Mouse (Mus musculus) lung, adult 2 months (tissue): ENCODE measurements around the gene Egfl8.

Experiments
- CTCF ChIP-seq: fragments of 200-500 bp; IDR thresholded peaks from 2 replicates; pipeline ENCODE4 v1.5.1; 2011; ENCODE audit warnings: mild to moderate bottlenecking, low read length, control low read depth; ENCODE audit not compliant: insufficient read depth
- POLR2A ChIP-seq: fragments of 200-500 bp; IDR thresholded peaks from 2 replicates; pipeline ENCODE4 v1.6.1; 2011; ENCODE audit warnings: low read depth, mild to moderate bottlenecking, control low read depth, low read length, borderline replicate concordance; ENCODE audit errors: extremely low read depth

DNA sequence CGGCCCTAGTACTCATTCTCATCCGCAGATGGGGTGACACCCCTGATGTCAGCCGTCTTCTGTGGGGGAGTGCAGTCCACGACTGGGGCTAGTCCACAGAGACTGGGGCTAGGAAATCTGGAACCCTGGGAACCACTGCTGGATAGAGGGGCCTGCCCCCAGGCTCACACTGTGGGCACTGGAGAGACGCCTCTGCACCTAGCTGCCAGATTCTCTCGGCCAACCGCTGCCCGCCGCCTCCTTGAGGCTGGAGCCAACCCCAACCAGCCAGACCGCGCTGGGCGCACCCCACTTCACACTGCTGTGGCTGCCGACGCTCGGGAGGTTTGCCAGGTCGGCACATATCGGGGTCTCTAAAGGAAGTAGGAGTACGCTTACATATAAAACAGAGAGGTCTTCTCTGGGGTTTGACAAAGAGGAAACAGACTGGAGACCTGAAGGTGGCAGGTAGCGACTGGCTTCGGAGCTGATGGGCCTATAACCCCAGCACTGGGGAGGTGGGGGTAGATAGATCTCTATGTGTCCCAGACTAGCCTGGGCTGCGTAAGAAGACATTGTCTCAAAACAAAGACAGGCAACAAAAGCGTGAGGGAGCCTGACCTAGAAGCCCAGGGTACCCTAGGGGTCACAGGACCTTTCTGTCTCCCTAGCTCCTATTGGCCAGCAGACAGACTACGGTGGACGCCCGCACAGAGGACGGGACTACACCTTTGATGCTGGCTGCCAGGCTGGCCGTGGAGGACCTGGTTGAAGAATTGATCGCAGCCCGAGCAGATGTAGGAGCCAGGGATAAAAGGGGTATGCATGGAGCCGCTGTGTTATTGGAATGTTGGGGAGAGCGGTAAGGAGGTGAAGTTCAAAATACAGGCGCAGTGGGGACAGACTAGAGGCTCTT is 29.6 kb downstream of the Egfl8 start:
- TF ChIP-seq POLR2A (no peak), CTCF (no peak)
